Mouse (Mus musculus) lung, embryonic 15.5 days (tissue): ENCODE measurements around the gene Strada. TPM values are rescaled to one million over a fixed set of nuclear protein-coding genes. Genes with fewer than 3 reads are reported as not detected.
"Not testable (repeated sequence)": the region's sequence is repeated elsewhere in the genome, so short reads cannot be mapped to it uniquely, and the experiment has no call there.

Source experiments
- ATAC-seq: fragments of 200-750 bp; cut with Nextera tagmentation; 2 replicates; pipeline ENCODE4 v1.8.0; 2017; ENCODE audit warnings: moderate number of reproducible peaks, borderline replicate concordance; ENCODE audit not compliant: low FRiP score, low TSS enrichment; ENCODE audit errors: extremely low read depth
- H3K27ac ChIP-seq: fragments of 300-500 bp; sonication (generic); 2 replicates; pipeline ENCODE4 v1.5.1; 2015; ENCODE audit warnings: moderate library complexity, mild to moderate bottlenecking, inconsistent platforms
- H3K27me3 ChIP-seq: fragments of 300-500 bp; sonication (generic); 2 replicates; pipeline ENCODE4 v1.6.1; 2015; ENCODE audit warnings: inconsistent platforms
- H3K36me3 ChIP-seq: fragments of 300-500 bp; sonication (generic); 2 replicates; pipeline ENCODE4 v1.6.1; 2015; ENCODE audit warnings: inconsistent platforms
- H3K4me1 ChIP-seq: fragments of 300-500 bp; sonication (generic); 2 replicates; pipeline ENCODE4 v1.6.1; 2015; ENCODE audit warnings: inconsistent platforms
- H3K4me2 ChIP-seq: fragments of 300-500 bp; sonication (generic); 2 replicates; pipeline ENCODE4 v1.6.1; 2015; ENCODE audit warnings: inconsistent platforms, mild to moderate bottlenecking, moderate library complexity
- H3K4me3 ChIP-seq: fragments of 300-500 bp; sonication (generic); 2 replicates; pipeline ENCODE4 v1.5.1; 2015; ENCODE audit warnings: mild to moderate bottlenecking, inconsistent platforms
- H3K9ac ChIP-seq: fragments of 300-500 bp; sonication (generic); 2 replicates; pipeline ENCODE4 v1.6.1; 2015; ENCODE audit warnings: inconsistent platforms
- H3K9me3 ChIP-seq: fragments of 300-500 bp; sonication (generic); 2 replicates; pipeline ENCODE4 v1.6.1; 2016; ENCODE audit warnings: inconsistent platforms
- WGBS: fragments of 180-500 bp; shearing (Covaris S2); methylation state at CpG from one replicate; pipeline ENCODE4 v1.1.7; 2015; 5-methylcytosine and 5-hydroxymethylcytosine counted together
- polyA plus RNA-seq: library from polyadenylated mRNA; unstranded; fragments of >200 nt; fragmentation: Nextera tagmentation; extraction: Ambion mirVana; gene quantifications from 2 replicates; pipeline ENCODE4 v1.2.1, GENCODE M21; 2015

The Strada gene
- polyA plus RNA-seq, 1 experiment from 2014 or later, result 25.1 TPM

- 74% methylated on average over 6 of the region's 6 CpGs for WGBS
- Histone ChIP-seq H3K27me3 (no peaks in the 10 kb centered on the region), H3K4me2 (no peak overlapping the region), H3K27ac (no peak overlapping the region), H3K36me3 (peaks cover 63% of the 10 kb centered on the region), H3K9me3 (no peaks in the 10 kb centered on the region), H3K4me1 (no peaks in the 10 kb centered on the region), H3K4me3 (no peak overlapping the region), H3K9ac (no peak overlapping the region)
- no peak for ATAC-seq
Observed at GRCm38 (mm10) chr11:106200756-106201155, 1.2 kb downstream of the Strada start.

GRCm38 (mm10) chr11:106199997-106200396 is 2.0 kb downstream of the Strada start:
- H3K27ac ChIP-seq, H3K27me3 ChIP-seq, H3K4me1 ChIP-seq, H3K9me3 ChIP-seq, H3K9ac ChIP-seq, ATAC-seq, H3K4me3 ChIP-seq, H3K4me2 ChIP-seq: not testable (repeated sequence)
- 92% methylated on average over 7 of the region's 7 CpGs for WGBS
- H3K36me3 ChIP-seq, result peaks cover 55% of the 10 kb centered on the region

- Histone ChIP-seq H3K36me3 (peaks cover 45% of the 10 kb centered on the region), H3K9ac (no peak overlapping the region), H3K27ac (no peak overlapping the region), H3K9me3 (no peaks in the 10 kb centered on the region), H3K4me1 (peaks cover 14% of the 10 kb centered on the region; the same call in 1 of the 2 replicates), H3K27me3 (no peaks in the 10 kb centered on the region), H3K4me2 (no peak overlapping the region), H3K4me3 (no peak overlapping the region)
- 72% methylated on average over 4 of the region's 4 CpGs for WGBS
- ATAC-seq, result no peak
Observed at GRCm38 (mm10) chr11:106198277-106198676, 3.7 kb downstream of the Strada start.

- H3K9ac ChIP-seq, result no peak overlapping the region
- no peak overlapping the region for H3K4me2 ChIP-seq
- ATAC-seq, result no peak
- H3K4me1 ChIP-seq, result peaks cover 21% of the 10 kb centered on the region
- H3K9me3 ChIP-seq, result no peaks in the 10 kb centered on the region
- H3K27me3 ChIP-seq, result no peaks in the 10 kb centered on the region
- H3K4me3 ChIP-seq, result no peak overlapping the region
- peak overlapping the region; percentile 36; the same call in 1 of the 2 replicates for H3K27ac ChIP-seq
- H3K36me3 ChIP-seq, result peaks cover 18% of the 10 kb centered on the region
Observed at GRCm38 (mm10) chr11:106195341-106195740, 6.6 kb downstream of the Strada start.

- Histone ChIP-seq H3K9ac (no peak overlapping the region), H3K27me3 (no peaks in the 10 kb centered on the region), H3K36me3 (peaks cover 18% of the 10 kb centered on the region), H3K4me1 (peaks cover 21% of the 10 kb centered on the region), H3K4me2 (no peak overlapping the region), H3K9me3 (no peaks in the 10 kb centered on the region), H3K4me3 (no peak overlapping the region), H3K27ac (peak overlapping the region; percentile 36)
- 83% methylated on average over 7 of the region's 7 CpGs for WGBS
- no peak for ATAC-seq
Observed at GRCm38 (mm10) chr11:106194891-106195290, 7.1 kb downstream of the Strada start.

GRCm38 (mm10) chr11:106194155-106194541 is 7.8 kb downstream of the Strada start:
- Histone ChIP-seq H3K9me3 (no peaks in the 10 kb centered on the region), H3K36me3 (peaks cover 18% of the 10 kb centered on the region), H3K9ac (peak overlapping the region; percentile 58), H3K4me2 (peak overlapping the region; percentile 67), H3K4me1 (peaks cover 21% of the 10 kb centered on the region), H3K4me3 (peak overlapping the region; percentile 54), H3K27me3 (no peaks in the 10 kb centered on the region), H3K27ac (peak overlapping the region; percentile 85)
- no peak for ATAC-seq
- 33% methylated on average over 3 of the region's 3 CpGs for WGBS

- no peaks in the 10 kb centered on the region for H3K27me3 ChIP-seq
- H3K4me2 ChIP-seq, result peak overlapping the region; percentile 67
- 1% methylated on average over 44 of the region's 44 CpGs for WGBS
- peak overlapping the region; percentile 58 for H3K9ac ChIP-seq
- peak; percentile 98 for ATAC-seq
- H3K9me3 ChIP-seq, result no peaks in the 10 kb centered on the region
- H3K4me1 ChIP-seq, result peaks cover 21% of the 10 kb centered on the region
- H3K4me3 ChIP-seq, result peak overlapping the region; percentile 54
- peaks cover 14% of the 10 kb centered on the region for H3K36me3 ChIP-seq
- peak overlapping the region; percentile 85 for H3K27ac ChIP-seq
Observed at GRCm38 (mm10) chr11:106193371-106194154, 8.4 kb downstream of the Strada start.

- H3K4me3 ChIP-seq, result peak overlapping the region; percentile 54
- H3K27ac ChIP-seq, result peak overlapping the region; percentile 76
- H3K4me2 ChIP-seq, result peak overlapping the region; percentile 67
- peak overlapping the region; percentile 55 for H3K9ac ChIP-seq
- no peaks in the 10 kb centered on the region for H3K27me3 ChIP-seq
- H3K4me1 ChIP-seq, result peaks cover 21% of the 10 kb centered on the region
- H3K36me3 ChIP-seq, result peaks cover 6% of the 10 kb centered on the region
- peak; percentile 2 for ATAC-seq
- WGBS, result 8% methylated on average over 19 of the region's 19 CpGs
- no peaks in the 10 kb centered on the region for H3K9me3 ChIP-seq
Observed at GRCm38 (mm10) chr11:106192657-106193370, 9.2 kb downstream of the Strada start.

- Histone ChIP-seq H3K9ac (no peak overlapping the region), H3K36me3 (peaks cover under 1% of the 10 kb centered on the region; the same call in 1 of the 2 replicates), H3K4me2 (peak overlapping the region; percentile 67), H3K9me3 (no peaks in the 10 kb centered on the region), H3K27ac (no peak overlapping the region), H3K4me3 (peak overlapping the region; percentile 54), H3K4me1 (peaks cover 21% of the 10 kb centered on the region), H3K27me3 (no peaks in the 10 kb centered on the region)
- 81% methylated on average over 5 of the region's 5 CpGs for WGBS
- no peak for ATAC-seq
Observed at GRCm38 (mm10) chr11:106192241-106192640, 9.7 kb downstream of the Strada start.

- Histone ChIP-seq H3K27ac (no peak overlapping the region), H3K4me1 (peaks cover 21% of the 10 kb centered on the region), H3K27me3 (no peaks in the 10 kb centered on the region), H3K9me3 (no peaks in the 10 kb centered on the region), H3K9ac (no peak overlapping the region), H3K4me2 (no peak overlapping the region), H3K4me3 (no peak overlapping the region), H3K36me3 (no peaks in the 10 kb centered on the region; the same call in 1 of the 2 replicates)
- 99% methylated on average over 3 of the region's 3 CpGs for WGBS
- no peak for ATAC-seq
Observed at GRCm38 (mm10) chr11:106191716-106192115, 10.3 kb downstream of the Strada start.

GRCm38 (mm10) chr11:106187326-106187725 is 14.6 kb downstream of the Strada start:
- H3K27me3 ChIP-seq, result no peaks in the 10 kb centered on the region
- H3K4me3 ChIP-seq, result no peak overlapping the region
- peaks cover 2% of the 10 kb centered on the region; the same call in 1 of the 2 replicates for H3K4me1 ChIP-seq
- 0 out of 2 replicates have a peak, but pooled peaks cover 5% of the 10 kb centered on the region for H3K36me3 ChIP-seq
- H3K9ac ChIP-seq, result no peak overlapping the region
- no peaks in the 10 kb centered on the region for H3K9me3 ChIP-seq
- no peak for ATAC-seq
- no peak overlapping the region for H3K4me2 ChIP-seq
- WGBS, result 87% methylated on average over 4 of the region's 4 CpGs
- H3K27ac ChIP-seq, result no peak overlapping the region

GRCm38 (mm10) chr11:106180449-106180801 is 21.5 kb downstream of the Strada start:
- Histone ChIP-seq H3K4me1 (no peaks in the 10 kb centered on the region), H3K9me3 (no peaks in the 10 kb centered on the region), H3K9ac (no peak overlapping the region), H3K27me3 (no peaks in the 10 kb centered on the region), H3K4me2 (no peak overlapping the region), H3K27ac (no peak overlapping the region), H3K36me3 (0 out of 2 replicates have a peak, but pooled peaks cover 8% of the 10 kb centered on the region), H3K4me3 (no peak overlapping the region)
- WGBS, result 81% methylated on average over 2 of the region's 2 CpGs
- no peak for ATAC-seq
